ENCODE assay signal across 9 mouse cellular contexts in the genomic region with DNA sequence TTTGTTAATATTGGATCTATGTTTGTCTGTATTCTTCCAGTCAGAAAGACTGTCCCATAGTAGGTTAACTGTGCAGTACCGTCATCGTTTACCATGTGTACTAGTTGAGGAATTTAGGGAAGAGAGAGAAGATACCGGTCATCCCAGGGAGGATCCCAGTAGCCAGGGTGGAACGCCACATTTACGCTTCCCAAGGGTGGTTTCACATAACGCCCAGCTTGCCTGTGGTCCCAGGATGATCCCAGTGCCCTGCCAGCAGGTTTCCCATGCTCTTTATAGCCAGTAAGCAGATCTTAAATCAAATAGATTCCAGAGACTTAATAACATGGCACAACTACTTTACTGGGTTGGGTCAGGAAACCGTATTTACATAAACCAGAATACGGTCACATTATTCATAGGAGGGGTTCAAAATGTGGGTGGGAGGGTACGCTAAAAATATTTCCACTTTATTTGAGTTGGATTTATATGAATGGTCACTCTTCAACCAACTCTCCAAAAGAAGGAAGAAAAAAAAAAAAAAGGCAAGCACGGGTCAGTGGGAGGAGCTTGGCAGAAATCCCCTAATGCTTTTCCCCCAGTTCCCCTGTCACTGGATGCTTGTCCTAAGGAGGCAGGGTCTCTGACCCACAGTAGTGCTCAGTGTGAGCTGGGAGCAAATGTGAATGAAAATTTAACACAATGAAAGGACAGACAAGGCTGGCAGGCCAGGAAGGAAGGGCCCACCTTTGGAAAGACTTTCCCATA. TPM values are rescaled to one million over a fixed set of nuclear protein-coding genes. Genes with fewer than 3 reads are reported as not detected.
DNase-seq lines count a peak whose midpoint lies in the region; ATAC-seq lines count a peak whose summit lies in the region.
"Had no signal": no experiment of that assay in that cellular context is flagged by ENCODE, and none has a peak within 500 bp of the region (broad histone marks: within the 10 kb centered on the region; RNA-seq: fewer than 3 reads in every experiment).

No protein-coding gene starts in this region.

- DNase-seq in kidney, postnatal 10 days, result peak; percentile 50
- DNase-seq in kidney, adult 9 months, result no peak
- DNase-seq in heart, postnatal 4 days, result peak; percentile 45
- DNase-seq in lung, postnatal 14 days, result peak; percentile 26
- DNase-seq in right cerebral cortex, adult 2 months (ENCODE audit: low spot score in 2 of 2), result no peak
- DNase-seq in urinary bladder, postnatal 25 days (ENCODE audit: low spot score), result no peak
- no peak for DNase-seq in cerebellum, adult 11-12 months

- WGBS in embryonic facial prominence, embryonic 13.5 days, result 66% methylated on average over 10 of the region's 10 CpGs

- no peak for ATAC-seq in embryonic facial prominence, embryonic 13.5 days (ENCODE audit: insufficient number of reproducible peaks, insufficient read depth, low FRiP score, low TSS enrichment, low read depth)
- ATAC-seq: forebrain, embryonic 13.5 days had no signal

- H3K36me3 ChIP-seq in embryonic facial prominence, embryonic 13.5 days, result no peaks in the 10 kb centered on the region

- peak overlapping the region; percentile 68 for H3K4me2 ChIP-seq in embryonic facial prominence, embryonic 13.5 days
- H3K4me2 ChIP-seq: forebrain, embryonic 13.5 days had no signal

- no peaks in the 10 kb centered on the region for H3K9me3 ChIP-seq in embryonic facial prominence, embryonic 13.5 days
- H3K9me3 ChIP-seq: forebrain, embryonic 13.5 days had no signal

- H3K4me1 ChIP-seq in embryonic facial prominence, embryonic 13.5 days, result peaks cover 56% of the 10 kb centered on the region

- H3K4me3 ChIP-seq in embryonic facial prominence, embryonic 13.5 days, result peak overlapping the region; percentile 65
- H3K4me3 ChIP-seq: forebrain, embryonic 13.5 days had no signal

- peak overlapping the region; percentile 39; the same call in 1 of the 2 replicates for H3K27ac ChIP-seq in embryonic facial prominence, embryonic 13.5 days
- H3K27ac ChIP-seq: forebrain, embryonic 13.5 days had no signal

- H3K9ac ChIP-seq in embryonic facial prominence, embryonic 13.5 days, result peak overlapping the region; percentile 58
- H3K9ac ChIP-seq: forebrain, embryonic 13.5 days had no signal

- no peaks in the 10 kb centered on the region for H3K27me3 ChIP-seq in embryonic facial prominence, embryonic 13.5 days
- H3K27me3 ChIP-seq: forebrain, embryonic 13.5 days had no signal

RNA-seq across cellular contexts. Expression of a gene that starts 3.2 kb away (rescaled TPM):
- 72.6 and 87.7 TPM in 2 replicates for polyA plus RNA-seq in embryonic facial prominence, embryonic 13.5 days (2015; fragmentation: Nextera tagmentation; extraction: Ambion mirVana)
- 100 to 1,000 TPM; 225 to 235 TPM for total RNA-seq in heart, postnatal 4 days (2021)

Comparison
In these comparisons a context has a peak if more than half of its experiments do, and no peak if none do; other contexts are left out.
1. DNase-seq: peak in kidney, postnatal 10 days (single experiment), heart, postnatal 4 days (single experiment) and lung, postnatal 14 days (single experiment); none in kidney, adult 9 months (single experiment), right cerebral cortex, adult 2 months (0 of 2), urinary bladder, postnatal 25 days (single experiment) and cerebellum, adult 11-12 months (single experiment).